Mouse (Mus musculus) heart, adult 2 months (tissue): Measurements from ENCODE around the gene Alg9.

Experiments used
- CTCF ChIP-seq: fragments of 200-600 bp; IDR thresholded peaks from 2 replicates; pipeline ENCODE4 v1.8.1; 2022; ENCODE audit warnings: antibody characterized with exemption, mild to moderate bottlenecking, moderate library complexity
- POLR2A ChIP-seq: fragments of 200-500 bp; IDR thresholded peaks from 2 replicates; pipeline ENCODE4 v1.6.1; 2011; ENCODE audit warnings: mild to moderate bottlenecking, low read depth, low read length, control low read depth; ENCODE audit not compliant: insufficient read depth

DNA sequence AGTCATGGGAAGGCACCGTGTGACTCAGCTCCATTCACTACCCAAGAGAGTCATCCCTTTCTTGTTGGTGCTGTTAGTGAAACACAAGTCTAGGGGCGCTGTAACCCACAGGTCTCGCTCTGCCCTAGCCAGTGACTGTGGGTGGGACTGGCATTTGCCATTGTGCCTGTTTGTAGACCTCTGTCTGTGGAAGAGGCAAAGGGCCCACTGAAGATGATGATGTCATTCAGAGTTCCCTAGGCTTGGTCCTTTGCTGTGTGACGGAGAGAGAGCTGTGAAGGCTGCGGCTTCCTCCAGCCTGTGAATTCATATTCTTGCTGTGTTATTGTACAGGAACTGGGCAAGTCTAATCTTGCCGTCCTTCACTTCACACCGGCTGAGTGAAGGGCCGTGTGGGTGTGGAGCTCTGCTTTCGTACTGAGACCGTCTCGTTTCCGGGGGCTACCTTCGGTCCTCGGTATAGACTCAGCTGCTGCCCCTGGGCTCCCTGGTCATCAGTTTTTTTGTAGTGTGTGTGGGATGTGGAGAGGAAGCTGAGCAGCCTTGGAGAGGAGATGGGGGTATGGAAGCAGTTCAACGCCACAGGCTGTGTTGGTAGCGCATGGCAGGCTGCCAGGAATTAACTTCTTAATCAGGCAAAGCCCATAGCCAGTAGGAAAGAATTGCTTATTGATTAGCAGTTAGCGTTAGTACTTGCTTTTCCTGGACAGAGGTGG, 78.0 kb downstream of the Alg9 start:
- TF ChIP-seq CTCF = no peak
- no peak for TF ChIP-seq POLR2A
